Mouse (Mus musculus) left cerebral cortex, adult 2 months (tissue): ENCODE measurements around the gene Celf5. TPM values are rescaled to one million over a fixed set of nuclear protein-coding genes. Genes with fewer than 3 reads are reported as not detected.

Experiments used
- DNase-seq, 2 experiments: peaks; one replicate each; pipeline ENCODE4 v3.0.0; 2021 to 2022; ENCODE audit warnings: low spot score in 2 of 2, mixed read lengths in 1 of 2; ENCODE audit errors: extremely low spot score in 1 of 2
- H3K27ac ChIP-seq: fragments of 200-600 bp; 2 replicates; pipeline ENCODE4 v1.8.1; 2022
- H3K4me3 ChIP-seq: fragments of 200-600 bp; 2 replicates; pipeline ENCODE4 v1.8.1; 2022
- CTCF ChIP-seq: fragments of 200-600 bp; IDR thresholded peaks from 2 replicates; pipeline ENCODE4 v1.8.1; 2022; ENCODE audit warnings: antibody characterized with exemption, mild to moderate bottlenecking, moderate library complexity
- intact Hi-C: fragments of 180-260 bp; cut with DNase I; formaldehyde crosslinking; loops from one replicate; pipeline ENCODE4 v1.15.1; 2025
- total RNA-seq, 2 experiments: library from RNA; stranded (reverse); gene quantifications; 2 replicates each; pipeline ENCODE4 v1.2.3; 2021

The Celf5 gene
- total RNA-seq, 2 experiments from 2014 or later: 284 to 288 TPM

DNA sequence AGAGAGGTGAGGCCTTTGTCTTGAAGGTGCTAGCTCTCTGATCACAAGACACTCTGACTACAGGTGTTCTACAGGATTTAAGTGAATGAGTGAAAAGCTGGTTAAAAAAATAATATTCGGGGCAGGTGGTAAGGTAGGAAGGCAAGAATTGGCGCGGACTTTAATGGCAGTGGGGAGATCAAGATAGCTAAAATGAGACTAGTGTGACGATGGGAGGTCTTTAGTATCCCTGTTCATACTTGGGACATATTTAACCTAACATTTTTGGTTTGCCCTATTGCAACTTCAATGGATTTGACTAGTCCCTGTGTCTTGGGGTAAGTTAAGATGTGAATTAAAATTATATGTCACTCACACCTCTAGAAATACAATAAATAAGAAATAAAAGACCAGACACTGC lies 14.5 kb upstream of the Celf5 start:
- peak overlapping the region; percentile 96 for H3K27ac ChIP-seq
- no peak for DNase-seq
- TF ChIP-seq CTCF: no peak
- H3K4me3 ChIP-seq: peak overlapping the region; percentile 73
- intact Hi-C loops: loop anchor here (2.0 kb wide), 1 partner anchor 42 kb away; no protein-coding TSS in a partner anchor

DNA sequence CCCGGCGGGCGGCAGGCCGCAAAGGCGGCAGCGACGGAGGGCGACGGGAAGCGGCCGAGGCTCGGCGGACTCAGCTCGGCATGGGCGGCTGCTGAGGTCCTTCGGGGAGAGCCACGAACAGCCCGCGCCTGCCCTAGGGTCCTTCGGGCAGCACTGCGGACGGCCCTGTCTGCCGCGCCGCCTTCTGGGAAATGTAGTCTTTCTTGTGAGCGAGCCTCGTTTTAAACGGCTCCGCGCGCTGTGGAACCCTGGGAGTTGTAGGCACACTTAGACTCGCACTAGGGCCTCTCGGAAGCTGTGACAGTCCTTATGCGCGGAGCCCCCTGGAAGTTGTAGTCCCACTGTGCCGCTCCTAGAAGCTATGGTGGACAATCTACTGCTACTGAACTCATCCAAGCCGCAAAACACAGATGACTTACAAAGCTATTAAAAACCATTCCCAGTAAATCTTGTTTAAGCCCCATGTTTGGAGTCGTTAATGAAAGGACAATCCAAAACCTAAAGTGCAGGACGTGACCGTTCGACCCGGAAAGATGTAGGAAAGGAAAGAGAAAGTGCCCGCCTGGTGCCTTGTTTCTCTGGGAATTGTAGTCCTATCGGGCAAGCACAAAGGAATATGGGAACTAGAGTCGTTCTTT lies 13.9 kb upstream of the Celf5 start, which contains the start of gene Ncln:
Gene Ncln, minus strand, starts transcription at position 129 of the 638 bp plus-strand sequence.
- Histone ChIP-seq H3K4me3 (peak within 1 kb of the TSS; percentile 73), H3K27ac (peak within 1 kb of the TSS; percentile 96)
- TF ChIP-seq CTCF: no peak
- DNase-seq: peak; percentile 97 to 98
- intact Hi-C loops: loop anchor here (2.0 kb wide), 1 partner anchor 42 kb away; no protein-coding TSS in a partner anchor

DNA sequence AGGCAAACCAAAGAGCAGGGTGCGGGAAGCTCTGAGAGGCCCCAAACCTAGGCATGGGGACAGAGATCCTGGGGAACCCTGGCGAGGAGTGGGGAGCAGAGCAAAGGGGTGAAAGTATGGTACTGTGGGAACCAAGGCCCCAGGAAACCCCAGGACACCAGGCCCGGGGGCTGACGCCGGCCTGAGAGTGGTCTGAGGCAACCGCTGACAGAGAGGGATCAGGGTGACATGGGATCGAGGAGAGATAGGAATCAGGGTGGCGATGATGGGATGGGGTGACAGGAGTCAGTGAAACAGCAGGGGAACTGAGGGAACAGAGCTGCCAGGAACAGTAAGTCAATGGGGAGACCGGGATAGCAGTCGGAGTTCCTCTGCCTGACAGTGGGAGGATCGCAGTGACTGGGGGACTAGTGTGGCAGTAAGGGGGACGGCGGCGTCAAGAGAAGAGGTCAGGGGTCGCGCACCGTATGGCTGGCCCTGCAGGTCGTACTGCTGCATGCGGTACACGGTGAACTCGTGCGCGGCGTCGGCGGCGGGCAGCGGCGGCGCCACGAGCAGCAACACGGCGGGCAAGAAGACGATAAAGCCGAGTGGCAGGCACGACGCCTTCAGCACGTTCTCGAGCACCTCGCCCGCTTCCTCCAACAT lies 13.2 kb upstream of the Celf5 start:
- peak in 1 of 2 experiments; percentile 50 for DNase-seq
- Histone ChIP-seq H3K27ac (peak overlapping the region; percentile 89), H3K4me3 (peak overlapping the region; percentile 73)
- TF ChIP-seq CTCF: no peak
- intact Hi-C loops: loop anchor here (2.0 kb wide), 1 partner anchor 43 kb away; no protein-coding TSS in a partner anchor

DNA sequence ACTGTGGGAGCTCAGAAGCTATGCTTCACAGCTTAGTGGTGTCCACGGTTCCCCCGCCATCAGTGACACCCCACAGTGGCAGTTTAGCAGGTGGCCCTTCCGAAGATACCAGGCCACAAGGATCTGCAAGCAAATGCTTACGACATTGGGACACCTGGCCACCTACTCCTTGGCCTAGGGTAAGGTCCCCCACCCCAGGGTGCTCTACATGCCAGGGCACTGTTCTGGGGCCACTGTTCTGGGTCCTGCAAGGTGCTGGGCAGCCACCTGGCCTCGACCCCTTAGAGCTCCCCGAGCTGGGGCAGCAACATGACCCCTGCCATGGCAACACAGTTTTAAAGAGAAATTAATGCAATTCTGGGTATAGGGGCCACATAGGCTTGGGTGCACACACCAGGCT lies 12.6 kb upstream of the Celf5 start:
- no peak for TF ChIP-seq CTCF
- DNase-seq: no peak
- peak overlapping the region; percentile 73 for H3K4me3 ChIP-seq
- peak overlapping the region; percentile 89; the same call in 1 of the 2 replicates for H3K27ac ChIP-seq
- intact Hi-C loops: no loop called here

DNA sequence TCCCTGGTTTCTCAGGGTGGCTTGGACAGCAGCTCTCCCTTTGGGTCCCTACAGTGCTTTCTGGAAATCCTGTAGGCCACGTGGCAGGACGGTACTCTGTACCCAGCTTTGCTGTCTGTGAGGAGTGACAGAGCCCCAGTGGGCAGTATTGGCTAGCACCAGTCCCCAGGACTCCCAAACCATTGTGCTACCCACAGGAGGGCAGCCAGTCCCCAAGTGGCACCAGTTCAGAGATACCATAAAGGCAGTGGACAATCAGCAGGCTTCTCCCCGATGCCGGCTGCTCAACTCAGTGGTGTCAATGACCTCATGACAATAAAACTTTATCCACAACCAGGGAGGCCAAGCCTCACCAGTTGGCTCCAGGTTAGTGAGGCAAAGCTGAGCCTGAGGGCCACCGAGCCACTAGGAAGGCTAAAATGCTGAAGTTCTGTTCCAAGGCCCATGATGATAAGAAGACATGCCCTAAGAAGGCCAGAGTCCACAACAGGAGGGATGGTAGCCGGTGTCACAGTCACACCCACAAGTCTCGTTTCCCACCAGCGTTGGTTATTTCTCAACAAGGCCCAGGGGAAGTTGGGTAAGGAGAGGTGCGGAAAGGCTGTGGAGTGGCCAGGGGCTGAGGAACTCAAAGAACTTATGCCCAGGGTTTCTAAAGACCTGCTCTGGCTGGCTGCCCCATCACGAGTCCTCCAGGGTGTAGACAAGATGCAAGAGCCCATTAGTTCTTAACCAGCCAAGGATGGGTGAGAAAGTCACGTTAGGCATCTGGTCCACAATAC lies 11.9 kb upstream of the Celf5 start:
- TF ChIP-seq CTCF: no peak
- no peak for DNase-seq
- no peak overlapping the region for H3K27ac ChIP-seq
- no peak overlapping the region for H3K4me3 ChIP-seq
- intact Hi-C loops: no loop called here

DNA sequence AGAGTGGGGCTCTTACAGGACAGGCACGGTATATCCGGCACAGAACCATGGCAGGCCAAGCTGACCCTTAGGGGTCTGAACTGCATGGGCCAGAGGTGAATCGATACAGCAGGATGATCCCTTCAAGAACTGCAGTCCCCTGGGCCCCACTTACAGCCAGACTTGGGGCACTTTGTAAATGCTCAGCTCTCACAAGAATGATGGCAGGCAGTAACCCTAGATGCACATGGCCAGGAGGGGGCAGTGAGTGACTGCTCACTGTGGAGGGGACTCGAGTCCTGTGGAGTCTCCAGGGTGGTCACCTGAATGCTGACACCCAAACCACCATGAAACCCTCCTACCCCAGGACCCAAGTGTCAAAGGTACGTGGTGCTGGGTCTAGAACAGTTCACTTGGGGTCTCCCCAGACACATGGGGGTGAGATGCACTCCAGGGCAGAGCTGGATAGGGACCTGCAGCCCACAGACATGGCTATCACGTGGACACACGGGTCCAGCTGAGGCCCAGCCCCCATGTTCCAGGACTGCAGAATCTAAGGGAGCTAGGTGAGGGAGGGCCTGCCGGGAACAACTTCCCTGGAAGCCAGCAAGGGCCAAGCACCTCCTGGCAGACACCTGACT lies 11.2 kb upstream of the Celf5 start:
- DNase-seq: no peak
- intact Hi-C loops: no loop called here
- H3K4me3 ChIP-seq: no peak overlapping the region
- H3K27ac ChIP-seq: no peak overlapping the region
- TF ChIP-seq CTCF: peak; percentile 20

DNA sequence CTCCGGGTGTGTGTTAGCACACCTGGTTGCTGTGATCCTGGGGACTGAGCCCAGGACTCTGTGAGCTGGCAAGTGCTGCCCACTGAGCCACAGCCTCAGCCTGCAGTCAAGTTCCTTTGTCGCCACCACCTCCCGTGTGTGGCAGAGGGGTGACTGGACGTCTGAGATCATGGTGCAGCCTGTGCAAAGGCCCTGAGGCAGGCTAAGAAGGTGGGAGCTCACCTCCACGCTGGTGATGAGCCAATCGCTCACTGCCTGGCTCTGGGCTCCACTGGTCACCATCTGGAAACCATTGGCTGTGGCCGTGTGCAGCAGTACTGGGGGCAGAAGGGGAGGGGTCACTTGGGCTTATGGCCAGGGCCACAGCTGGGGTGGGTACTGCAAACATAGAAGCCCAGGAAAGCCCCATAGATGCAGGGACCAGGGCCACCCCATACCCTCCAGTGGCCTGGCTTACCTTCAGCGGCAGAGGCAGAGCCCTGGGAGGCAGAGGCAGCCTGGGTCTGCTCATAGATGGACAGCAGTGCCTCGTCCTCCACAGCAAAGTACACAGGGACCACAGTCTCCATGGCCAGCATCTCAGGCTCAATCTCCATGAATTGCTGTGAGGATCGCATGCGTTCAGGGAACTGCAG lies 10.2 kb upstream of the Celf5 start:
- intact Hi-C loops: no loop called here
- TF ChIP-seq CTCF: no peak
- Histone ChIP-seq H3K4me3 (no peak overlapping the region), H3K27ac (no peak overlapping the region)
- no peak for DNase-seq

DNA sequence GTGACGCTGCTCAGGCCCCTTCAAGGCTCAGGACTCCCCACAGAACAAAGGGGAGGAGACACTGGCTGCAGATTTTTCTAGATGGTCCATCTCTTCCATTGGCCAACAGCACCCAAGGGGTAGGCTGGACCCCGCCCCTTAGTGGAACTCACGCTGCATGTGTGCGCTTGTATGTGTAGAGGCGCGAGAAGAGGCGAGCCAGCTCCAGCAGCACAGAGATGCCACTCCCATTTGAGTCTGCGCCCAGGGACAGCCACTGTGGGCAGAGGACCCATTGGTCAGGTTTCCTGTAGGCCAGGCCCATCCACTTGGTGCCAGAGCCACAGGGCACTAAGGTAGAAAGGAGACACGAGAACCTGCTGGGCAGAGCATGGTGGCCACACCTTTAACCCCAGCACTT lies 8.5 kb upstream of the Celf5 start:
- intact Hi-C loops: no loop called here
- H3K4me3 ChIP-seq: no peak overlapping the region
- H3K27ac ChIP-seq: no peak overlapping the region
- DNase-seq: no peak
- TF ChIP-seq CTCF: no peak

DNA sequence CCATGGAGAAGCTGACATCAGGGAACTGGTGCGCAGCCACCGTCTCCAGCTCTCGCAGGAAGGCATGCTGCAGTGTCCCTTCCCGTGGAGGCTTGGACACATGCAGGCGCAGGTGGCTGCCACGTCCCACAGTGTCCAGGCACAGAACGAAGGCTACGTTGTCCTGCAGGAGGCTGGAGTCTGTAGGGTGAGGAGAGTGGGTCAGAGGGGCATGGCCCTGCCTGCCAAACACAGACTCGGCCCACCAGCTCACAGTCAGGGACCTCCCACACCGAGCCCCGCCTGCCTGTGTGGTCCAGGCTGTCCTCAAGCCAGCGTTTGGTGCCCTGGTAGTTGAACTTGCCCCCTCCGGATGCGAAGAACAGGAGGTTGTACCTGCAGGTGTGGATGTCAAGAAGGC lies 7.4 kb upstream of the Celf5 start:
- intact Hi-C loops: no loop called here

DNA sequence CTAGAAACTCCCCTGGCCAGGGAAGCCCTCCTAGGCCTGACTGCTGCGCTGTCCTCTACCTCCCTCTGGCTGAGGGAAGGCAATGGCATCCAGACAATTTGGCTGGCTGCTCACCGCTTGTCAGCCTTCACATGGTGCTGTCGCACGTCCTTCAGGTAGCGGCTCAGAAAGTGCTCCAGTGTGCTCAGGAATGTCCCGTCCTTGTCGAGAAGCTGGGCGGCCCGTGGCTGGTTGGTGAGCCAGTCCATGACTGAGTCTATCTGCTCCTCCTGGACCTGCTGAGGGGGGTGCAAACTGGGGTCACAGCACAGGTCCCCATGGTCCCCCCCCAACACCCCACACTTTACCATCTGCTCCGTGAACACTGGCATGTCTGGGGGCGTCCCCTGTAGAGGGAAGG lies 5.6 kb upstream of the Celf5 start:
- H3K4me3 ChIP-seq: no peak overlapping the region
- intact Hi-C loops: no loop called here
- H3K27ac ChIP-seq: no peak overlapping the region
- TF ChIP-seq CTCF: no peak
- DNase-seq: no peak

More for the DNA sequence above, 7.4 kb upstream of the Celf5 start:
- no peak overlapping the region for H3K4me3 ChIP-seq
- peak in 1 of 2 experiments; percentile 10 for DNase-seq
- no peak for TF ChIP-seq CTCF
- H3K27ac ChIP-seq: no peak overlapping the region

DNA sequence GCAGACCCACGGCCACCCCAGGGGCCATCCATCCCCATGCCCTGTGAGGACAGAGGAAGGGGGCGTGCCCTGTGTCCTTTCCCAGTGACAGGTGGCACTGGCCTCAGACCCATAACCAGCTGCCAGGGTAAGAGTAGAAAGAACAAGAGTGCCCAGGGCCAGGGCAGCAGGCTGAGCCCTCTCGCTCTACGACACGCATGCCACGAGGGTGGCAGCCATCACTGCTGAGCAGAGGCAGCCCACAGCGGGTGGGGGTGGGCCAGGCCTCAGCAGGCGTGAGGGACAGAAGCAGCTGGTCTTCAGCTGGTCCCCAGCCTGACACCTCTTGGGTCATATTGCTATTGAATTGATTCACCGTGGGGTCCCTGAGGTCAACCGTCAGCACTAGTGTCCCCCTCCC lies 4.0 kb upstream of the Celf5 start:
- intact Hi-C loops: no loop called here

More for the DNA sequence above, 4.0 kb upstream of the Celf5 start:
- Histone ChIP-seq H3K4me3 (no peak overlapping the region), H3K27ac (no peak overlapping the region)
- DNase-seq: no peak
- no peak for TF ChIP-seq CTCF
